ENCODE assay signal across 10 mouse cellular contexts in the genomic region with DNA sequence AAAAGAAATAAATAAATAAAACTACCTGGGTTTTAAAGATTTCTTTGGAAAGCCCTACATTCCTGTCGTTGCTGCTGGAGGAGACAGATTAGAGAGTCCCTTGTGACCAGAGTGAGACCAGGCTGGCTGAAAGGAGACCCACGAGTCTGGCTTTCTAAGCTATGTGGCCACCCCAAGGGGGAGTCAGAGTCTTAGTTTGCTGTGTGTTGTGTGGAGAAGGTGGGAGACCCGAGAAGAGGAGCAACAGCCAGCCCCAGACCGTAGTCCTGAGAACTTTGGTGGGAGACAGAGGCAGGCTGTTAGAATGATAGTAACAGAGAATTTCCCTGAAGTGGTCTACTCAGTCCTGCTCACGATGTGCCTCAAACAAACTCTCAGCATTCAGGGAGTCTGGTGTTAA. TPM values are rescaled to one million over a fixed set of nuclear protein-coding genes. Genes with fewer than 3 reads are reported as not detected.
DNase-seq lines count a peak whose midpoint lies in the region; ATAC-seq and TF ChIP-seq lines count a peak whose summit lies in the region.
"Had no signal": no experiment of that assay in that cellular context is flagged by ENCODE, and none has a peak within 500 bp of the region (broad histone marks: within the 10 kb centered on the region; RNA-seq: fewer than 3 reads in every experiment).

No protein-coding gene starts in this region.

- H3K9ac ChIP-seq in forebrain, embryonic 15.5 days (replicated peaks), result 0 out of 2 replicates have a peak overlapping the region, but pooled peaks have one; percentile 17
- H3K9ac ChIP-seq in midbrain, postnatal 0 days (replicated peaks; ENCODE audit: low read length, poor library complexity, severe bottlenecking), result no peak overlapping the region

- peak; percentile 23 to 47 for DNase-seq in layer of hippocampus, postnatal 10 days (ENCODE audit: low spot score in 2 of 2)
- DNase-seq in layer of hippocampus, adult 8-10 months (ENCODE audit: low spot score in 2 of 2), result no peak
- DNase-seq in embryo, embryonic 11 days, result peak; percentile 60
- DNase-seq in midbrain, postnatal 0 days (ENCODE audit: low spot score), result peak; percentile 74
- no peak for DNase-seq in Muller cell, postnatal 12 days (ENCODE audit: inconsistent ontology term)
- DNase-seq in adipocyte (ENCODE audit: low spot score), result no peak
- DNase-seq: kidney, adult 18-20 months had no signal

- no peaks in the 10 kb centered on the region for H3K36me3 ChIP-seq in forebrain, embryonic 15.5 days
- H3K36me3 ChIP-seq in midbrain, postnatal 0 days (ENCODE audit: insufficient read depth, low read length), result no peaks in the 10 kb centered on the region
- H3K36me3 ChIP-seq: limb, embryonic 13.5 days had no signal

- H3K4me1 ChIP-seq in forebrain, embryonic 15.5 days, result peaks cover 38% of the 10 kb centered on the region
- H3K4me1 ChIP-seq in midbrain, postnatal 0 days (ENCODE audit: insufficient read depth, low read length), result peaks cover 10% of the 10 kb centered on the region; the same call in 1 of the 2 replicates

- H3K4me3 ChIP-seq in forebrain, embryonic 15.5 days, result peak overlapping the region; percentile 7; the same call in 1 of the 2 replicates
- no peak overlapping the region for H3K4me3 ChIP-seq in midbrain, postnatal 0 days (ENCODE audit: low read depth, low read length)
- H3K4me3 ChIP-seq: megakaryocyte, embryonic 14.5 days had no signal

- WGBS in forebrain, embryonic 15.5 days, result 4% methylated on average over 5 of the region's 5 CpGs
- 0% methylated on average over 5 of the region's 5 CpGs for WGBS in midbrain, postnatal 0 days

- peaks cover 41% of the 10 kb centered on the region for H3K27me3 ChIP-seq in forebrain, embryonic 15.5 days
- H3K27me3 ChIP-seq in midbrain, postnatal 0 days (ENCODE audit: insufficient read depth, low read length), result peaks cover 18% of the 10 kb centered on the region

- peak overlapping the region; percentile 28 for H3K4me2 ChIP-seq in forebrain, embryonic 15.5 days (replicated peaks)
- H3K4me2 ChIP-seq in midbrain, postnatal 0 days (ENCODE audit: low read depth, low read length, poor library complexity, severe bottlenecking), result peak overlapping the region; percentile 26

- H3K9me3 ChIP-seq in forebrain, embryonic 15.5 days, result no peaks in the 10 kb centered on the region
- no peaks in the 10 kb centered on the region for H3K9me3 ChIP-seq in midbrain, postnatal 0 days (ENCODE audit: low read length)
- H3K9me3 ChIP-seq: limb, embryonic 13.5 days; megakaryocyte, embryonic 14.5 days had no signal

- TF ChIP-seq CTCF in midbrain, postnatal 0 days (IDR thresholded peaks at IDR 0.05), result peak; percentile 56

- ATAC-seq in forebrain, embryonic 15.5 days (replicated peaks), result no peak
- 0 out of 2 replicates have a peak, but pooled peaks have one; percentile 17 for ATAC-seq in midbrain, postnatal 0 days (ENCODE audit: low FRiP score)

- no peak overlapping the region for H3K27ac ChIP-seq in forebrain, embryonic 15.5 days (replicated peaks)
- H3K27ac ChIP-seq in midbrain, postnatal 0 days (ENCODE audit: low read depth, low read length), result no peak overlapping the region
- H3K27ac ChIP-seq: limb, embryonic 13.5 days had no signal

RNA-seq across cellular contexts. Expression of gene Shisa6, which starts 1.6 kb away (rescaled TPM):
- total RNA-seq in layer of hippocampus, postnatal 10 days (2021), result 100 to 1,000 TPM; 190 to 219 TPM
- total RNA-seq in layer of hippocampus, adult 8-10 months (2022), result 100 to 1,000 TPM; 116 to 155 (median 140) TPM
- polyA plus RNA-seq in forebrain, embryonic 15.5 days (2015; fragmentation: Nextera tagmentation; extraction: Ambion mirVana), result 1.8 TPM in 2 replicates
- 8.0 and 8.6 TPM in 2 replicates for total RNA-seq in midbrain, postnatal 0 days (2014; rRNA removed)
- 2.1 and 2.5 TPM in 2 replicates for polyA plus RNA-seq in midbrain, postnatal 0 days (2015; fragmentation: Nextera tagmentation; extraction: Ambion mirVana)

Comparison
In these comparisons a context has a peak if more than half of its experiments do, and no peak if none do; other contexts are left out.
1. DNase-seq: peak in layer of hippocampus, postnatal 10 days (2 of 2), embryo, embryonic 11 days (single experiment) and midbrain, postnatal 0 days (single experiment); none in layer of hippocampus, adult 8-10 months (0 of 2), Muller cell, postnatal 12 days (single experiment) and adipocyte (single experiment).
2. RNA of gene Shisa6, which starts 1.6 kb away (total RNA-seq): 190 to 219 TPM in layer of hippocampus, postnatal 10 days and 116 to 155 TPM in layer of hippocampus, adult 8-10 months; 8.0 to 8.6 TPM in midbrain, postnatal 0 days; every median in the first group is over 10 times any median in the second.